Mouse (Mus musculus) midbrain, embryonic 16.5 days (tissue): Measurements from ENCODE around the gene Pgm5. TPM values are rescaled to one million over a fixed set of nuclear protein-coding genes. Genes with fewer than 3 reads are reported as not detected.

Source experiments
- ATAC-seq: fragments of 200-750 bp; cut with Nextera tagmentation; 2 replicates; pipeline ENCODE4 v1.8.0; 2017; ENCODE audit warnings: moderate TSS enrichment
- H3K27ac ChIP-seq: fragments of 300-500 bp; sonication (generic); 2 replicates; pipeline ENCODE4 v1.5.1; 2014; ENCODE audit warnings: mild to moderate bottlenecking, low read length, mixed read lengths
- H3K27me3 ChIP-seq: fragments of 300-500 bp; sonication (generic); 2 replicates; pipeline ENCODE4 v1.6.1; 2014; ENCODE audit warnings: low read depth, low read length, mixed read lengths; ENCODE audit not compliant: control insufficient read depth, insufficient read depth
- H3K36me3 ChIP-seq: fragments of 300-500 bp; sonication (generic); 2 replicates; pipeline ENCODE4 v1.6.1; 2014; ENCODE audit warnings: mild to moderate bottlenecking, low read length, moderate library complexity, mixed read lengths; ENCODE audit not compliant: control insufficient read depth, insufficient read depth
- H3K4me1 ChIP-seq: fragments of 300-500 bp; sonication (generic); 2 replicates; pipeline ENCODE4 v1.6.1; 2014; ENCODE audit warnings: mild to moderate bottlenecking, low read length, mixed read lengths; ENCODE audit not compliant: control insufficient read depth, insufficient read depth
- H3K4me2 ChIP-seq: fragments of 300-500 bp; sonication (generic); 2 replicates; pipeline ENCODE4 v1.6.1; 2014; ENCODE audit warnings: mild to moderate bottlenecking, low read length, mixed read lengths
- H3K4me3 ChIP-seq: fragments of 300-500 bp; sonication (generic); 2 replicates; pipeline ENCODE4 v1.5.1; 2014; ENCODE audit warnings: low read depth, mild to moderate bottlenecking, low read length, moderate library complexity, mixed read lengths
- H3K9ac ChIP-seq: fragments of 300-500 bp; sonication (generic); 2 replicates; pipeline ENCODE4 v1.6.1; 2014; ENCODE audit warnings: low read depth, low read length, mixed read lengths
- H3K9me3 ChIP-seq: fragments of 300-500 bp; sonication (generic); replicated peaks from 2 replicates; pipeline ENCODE4 v1.6.1; 2014; ENCODE audit warnings: mild to moderate bottlenecking, low read length, mixed read lengths; ENCODE audit not compliant: control insufficient read depth, poor library complexity, severe bottlenecking
- WGBS: fragments of 180-500 bp; shearing (Covaris S2); extraction: QIAGEN DNeasy Blood & Tissue Kit; methylation state at CpG from one replicate; pipeline ENCODE4 v1.1.7; 2014; 5-methylcytosine and 5-hydroxymethylcytosine counted together
- polyA plus RNA-seq: library from polyadenylated mRNA; unstranded; fragments of >200 nt; fragmentation: Nextera tagmentation; extraction: Ambion mirVana; gene quantifications from 2 replicates; pipeline ENCODE4 v1.2.1, GENCODE M21; 2015

Pgm5 gene
- polyA plus RNA-seq, 1 experiment from 2014 or later = 0.83 TPM

DNA sequence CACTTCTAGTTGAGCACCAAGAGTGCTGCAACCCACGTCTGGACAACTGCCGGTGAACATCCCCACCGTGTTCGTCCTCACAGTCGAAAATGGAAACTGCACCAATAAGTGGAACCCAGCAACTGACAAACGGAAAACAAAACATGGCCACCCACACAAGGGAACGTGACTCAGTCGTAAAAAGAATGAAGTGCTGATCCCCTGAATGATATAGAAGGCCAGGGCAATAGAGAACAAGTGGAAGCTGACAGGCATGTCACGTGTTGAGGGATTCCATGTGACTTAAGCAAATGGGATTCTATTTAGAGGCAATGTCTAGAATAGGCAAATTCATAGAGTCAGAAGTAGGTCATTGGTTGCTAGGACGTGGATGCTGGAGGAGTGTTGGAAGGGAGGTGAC lies 137.3 kb downstream of the Pgm5 start:
- no peak overlapping the region for H3K4me2 ChIP-seq
- no peak overlapping the region for H3K9ac ChIP-seq
- WGBS = 81% methylated on average over 10 of the region's 10 CpGs
- no peak for ATAC-seq
- H3K4me1 ChIP-seq = no peaks in the 10 kb centered on the region
- no peaks in the 10 kb centered on the region for H3K9me3 ChIP-seq
- no peak overlapping the region for H3K4me3 ChIP-seq
- no peaks in the 10 kb centered on the region for H3K36me3 ChIP-seq
- H3K27ac ChIP-seq = no peak overlapping the region
- no peaks in the 10 kb centered on the region for H3K27me3 ChIP-seq

DNA sequence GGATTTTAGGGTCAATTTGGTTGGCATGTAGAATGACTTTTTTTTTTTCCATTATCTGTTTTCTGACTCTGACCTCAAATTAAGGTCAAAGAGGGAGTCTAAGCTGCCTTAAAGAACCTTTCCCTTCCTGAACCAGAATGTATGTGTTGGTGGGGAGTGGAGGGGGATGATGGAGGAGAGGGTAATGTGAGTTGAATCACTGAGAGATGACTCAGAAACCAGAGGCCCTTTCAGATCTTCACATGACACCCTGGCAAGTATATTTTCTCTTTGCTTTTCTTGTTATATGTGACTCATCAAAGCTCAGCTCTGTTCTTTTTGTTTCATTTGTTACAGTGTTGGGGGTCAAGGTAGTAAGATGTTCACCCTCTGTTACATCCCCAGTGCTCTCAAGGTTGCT lies 141.2 kb downstream of the Pgm5 start:
- no peaks in the 10 kb centered on the region for H3K27me3 ChIP-seq
- no peak for ATAC-seq
- H3K4me3 ChIP-seq = no peak overlapping the region
- H3K27ac ChIP-seq = no peak overlapping the region
- H3K9ac ChIP-seq = no peak overlapping the region
- H3K36me3 ChIP-seq = no peaks in the 10 kb centered on the region
- no peaks in the 10 kb centered on the region for H3K9me3 ChIP-seq
- no peak overlapping the region for H3K4me2 ChIP-seq
- no peaks in the 10 kb centered on the region for H3K4me1 ChIP-seq

DNA sequence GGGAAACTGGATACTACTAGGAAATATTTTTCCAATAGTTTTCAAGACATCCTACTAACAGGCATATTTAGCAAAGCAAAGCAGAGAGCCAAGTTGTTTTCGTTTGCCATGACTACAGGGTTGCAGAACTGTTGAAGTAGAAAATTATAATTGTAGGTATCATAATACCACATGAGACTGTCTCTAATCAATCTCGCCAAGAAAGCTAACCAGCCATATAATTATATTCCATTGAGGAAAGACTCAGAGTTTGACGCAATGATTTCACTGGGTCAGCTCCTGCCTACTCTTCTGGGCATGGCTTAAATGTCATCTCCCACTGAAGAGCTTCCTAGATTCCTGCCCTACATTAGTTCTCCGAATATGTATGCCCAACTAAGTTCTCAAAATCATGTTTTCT lies 142.2 kb downstream of the Pgm5 start:
- H3K4me1 ChIP-seq = no peaks in the 10 kb centered on the region
- no peaks in the 10 kb centered on the region for H3K36me3 ChIP-seq
- no peaks in the 10 kb centered on the region for H3K27me3 ChIP-seq
- WGBS = 74% methylated on average over 4 of the region's 4 CpGs
- no peak overlapping the region for H3K4me2 ChIP-seq
- no peak for ATAC-seq
- H3K4me3 ChIP-seq = no peak overlapping the region
- H3K9ac ChIP-seq = no peak overlapping the region
- H3K9me3 ChIP-seq = no peaks in the 10 kb centered on the region
- H3K27ac ChIP-seq = no peak overlapping the region

DNA sequence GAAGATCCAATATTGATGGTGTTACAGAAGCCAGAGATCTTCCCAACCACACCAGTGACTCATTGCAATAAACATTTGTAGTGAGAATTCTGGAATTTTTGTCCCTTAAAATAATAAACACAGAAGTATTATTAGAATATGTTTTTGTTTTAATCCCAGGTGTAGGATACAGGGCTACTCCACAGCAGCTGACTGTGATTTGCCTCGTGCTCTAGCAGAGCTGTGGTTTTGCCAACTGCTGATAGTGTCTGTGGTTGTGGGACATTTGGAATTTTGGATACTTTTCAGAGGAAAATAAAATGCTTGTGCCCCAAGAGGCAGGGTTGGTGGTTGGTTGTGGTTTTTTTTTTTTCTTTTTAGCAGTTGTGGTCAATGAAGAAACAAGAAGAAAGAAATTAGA lies 143.6 kb downstream of the Pgm5 start:
- Histone ChIP-seq H3K36me3 (no peaks in the 10 kb centered on the region), H3K4me3 (no peak overlapping the region), H3K9ac (no peak overlapping the region), H3K9me3 (no peaks in the 10 kb centered on the region), H3K4me1 (no peaks in the 10 kb centered on the region), H3K27ac (no peak overlapping the region), H3K4me2 (no peak overlapping the region), H3K27me3 (no peaks in the 10 kb centered on the region)
- ATAC-seq = no peak
- 92% methylated on average over 1 of the region's 1 CpGs for WGBS

DNA sequence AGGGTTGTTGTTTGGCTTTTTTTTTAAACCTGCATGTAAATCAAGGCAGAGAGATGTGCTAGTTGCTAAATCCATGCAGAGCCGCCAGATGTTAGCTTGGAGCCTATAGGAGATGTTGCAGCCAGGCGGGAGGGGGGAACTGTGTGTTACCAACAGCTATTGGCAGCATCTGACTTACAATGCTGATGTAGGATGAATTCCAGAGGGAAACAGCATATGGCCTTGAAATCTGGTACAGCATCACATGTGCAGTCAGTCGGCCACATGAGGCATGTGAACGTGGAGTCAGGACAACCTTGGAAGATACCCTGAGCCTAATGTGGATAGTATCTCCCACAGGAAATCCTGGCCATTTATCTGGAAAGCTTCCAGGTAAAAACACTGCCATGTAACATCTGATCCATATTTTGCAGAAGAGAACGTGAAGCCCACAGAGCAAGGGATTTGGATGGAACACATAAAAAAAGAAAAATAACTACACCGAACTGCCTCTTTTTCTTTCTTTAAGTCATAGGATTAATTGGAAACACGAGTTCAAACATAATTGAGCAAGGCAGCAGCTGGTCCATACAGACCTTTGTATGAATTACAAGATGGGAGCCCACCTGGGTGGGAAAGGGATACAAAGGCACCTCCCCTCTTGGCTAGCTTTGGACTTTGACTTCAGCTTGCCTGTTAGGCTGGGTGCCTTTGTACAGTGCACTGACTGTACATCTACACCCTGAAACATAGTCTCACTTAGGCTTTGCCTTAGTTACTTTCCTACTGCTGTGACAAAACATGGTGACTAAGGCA lies 145.2 kb downstream of the Pgm5 start:
- Histone ChIP-seq H3K4me1 (no peaks in the 10 kb centered on the region), H3K36me3 (no peaks in the 10 kb centered on the region), H3K9me3 (no peaks in the 10 kb centered on the region), H3K4me3 (no peak overlapping the region), H3K4me2 (no peak overlapping the region), H3K27ac (no peak overlapping the region), H3K27me3 (no peaks in the 10 kb centered on the region), H3K9ac (no peak overlapping the region)
- WGBS = 85% methylated on average over 7 of the region's 7 CpGs
- ATAC-seq = no peak

DNA sequence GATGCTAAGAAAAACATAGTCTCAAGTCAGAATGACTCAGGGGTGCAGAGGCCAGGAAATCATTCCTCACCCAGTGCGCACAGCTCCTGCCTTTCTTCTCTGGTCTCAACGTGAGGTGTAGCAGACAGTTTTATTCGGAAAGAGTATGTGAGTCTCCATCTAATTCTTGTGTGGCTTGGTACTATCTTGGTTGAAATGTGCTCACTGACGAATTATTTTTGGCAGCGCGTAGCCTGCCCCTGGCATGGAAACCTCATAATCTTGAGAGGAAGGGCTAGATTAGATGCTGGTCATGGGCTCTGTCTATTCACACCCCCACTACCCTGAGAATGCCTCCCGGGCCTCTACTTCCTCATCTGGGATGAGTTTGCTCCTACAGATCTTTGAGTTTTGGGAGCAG lies 153.6 kb downstream of the Pgm5 start:
- Histone ChIP-seq H3K9ac (no peak overlapping the region), H3K4me1 (no peaks in the 10 kb centered on the region), H3K36me3 (no peaks in the 10 kb centered on the region), H3K9me3 (no peaks in the 10 kb centered on the region), H3K4me3 (no peak overlapping the region), H3K27ac (no peak overlapping the region), H3K27me3 (no peaks in the 10 kb centered on the region), H3K4me2 (no peak overlapping the region)
- WGBS = 87% methylated on average over 7 of the region's 7 CpGs
- no peak for ATAC-seq

DNA sequence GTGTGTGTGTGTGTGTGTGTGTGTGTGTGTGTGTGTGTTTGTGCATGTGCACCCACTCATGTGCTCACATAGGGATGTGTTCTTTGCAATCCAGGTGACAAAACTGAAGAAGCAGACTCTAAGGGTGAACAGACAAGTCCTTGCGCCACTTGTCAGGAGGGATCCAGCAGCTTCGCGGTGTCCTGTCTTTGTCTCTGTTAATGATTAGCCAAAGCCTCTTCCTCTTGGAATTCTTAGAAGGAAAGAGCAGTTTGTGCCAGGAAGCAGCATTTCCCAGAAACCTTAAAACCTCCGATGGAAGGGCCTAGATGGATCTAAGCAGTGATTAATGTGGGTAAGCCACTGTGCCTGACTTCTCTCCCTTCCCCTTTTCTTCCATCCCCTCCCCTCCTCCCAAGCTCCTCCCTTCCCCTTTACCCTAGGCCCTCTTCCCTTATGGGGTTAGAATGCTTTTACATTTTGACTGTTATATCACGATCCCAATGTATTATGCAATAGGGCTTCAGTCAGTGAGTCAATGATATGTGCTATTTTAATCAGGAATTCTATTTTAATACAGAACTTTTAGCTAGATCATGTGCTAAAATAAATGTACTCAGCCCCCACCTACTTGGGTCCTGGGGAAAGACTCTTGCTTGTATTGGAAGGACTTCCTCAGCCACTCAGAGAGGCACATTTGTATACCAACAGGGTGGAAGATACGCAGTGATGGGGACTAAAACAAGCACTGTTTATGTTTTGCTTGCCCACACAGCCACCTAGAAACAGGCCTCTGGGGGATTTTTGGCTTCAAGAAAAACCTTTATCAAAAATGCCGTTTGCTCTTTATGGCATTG lies 154.4 kb downstream of the Pgm5 start:
- Histone ChIP-seq H3K4me1 (no peaks in the 10 kb centered on the region), H3K4me3 (no peak overlapping the region), H3K4me2 (no peak overlapping the region), H3K36me3 (no peaks in the 10 kb centered on the region), H3K27me3 (no peaks in the 10 kb centered on the region), H3K27ac (no peak overlapping the region), H3K9ac (no peak overlapping the region), H3K9me3 (no peaks in the 10 kb centered on the region)
- WGBS = 84% methylated on average over 7 of the region's 7 CpGs
- no peak for ATAC-seq

DNA sequence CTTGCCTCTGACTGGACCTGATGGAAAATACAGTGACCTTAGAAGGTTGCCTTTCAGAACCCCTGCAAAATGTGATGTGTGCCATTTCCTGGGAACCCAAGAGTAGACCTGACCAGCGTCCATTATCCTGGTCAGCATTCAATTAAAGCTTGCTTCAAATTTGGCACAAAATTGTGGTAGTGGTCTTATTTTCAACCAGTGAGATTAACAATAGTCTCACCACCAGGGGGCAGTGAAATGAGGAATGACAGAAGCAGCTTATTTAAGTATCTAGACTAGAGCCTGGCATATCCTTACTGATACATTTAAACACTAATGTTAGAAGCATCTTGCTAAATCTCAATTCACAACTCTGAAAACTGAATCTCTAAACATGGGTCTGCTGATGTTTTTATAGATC lies 156.3 kb downstream of the Pgm5 start:
- H3K36me3 ChIP-seq = no peaks in the 10 kb centered on the region
- no peak overlapping the region for H3K4me3 ChIP-seq
- no peaks in the 10 kb centered on the region for H3K9me3 ChIP-seq
- 65% methylated on average over 1 of the region's 1 CpGs for WGBS
- ATAC-seq = no peak
- no peaks in the 10 kb centered on the region for H3K27me3 ChIP-seq
- no peak overlapping the region for H3K9ac ChIP-seq
- H3K4me1 ChIP-seq = no peaks in the 10 kb centered on the region
- H3K27ac ChIP-seq = no peak overlapping the region
- H3K4me2 ChIP-seq = no peak overlapping the region

DNA sequence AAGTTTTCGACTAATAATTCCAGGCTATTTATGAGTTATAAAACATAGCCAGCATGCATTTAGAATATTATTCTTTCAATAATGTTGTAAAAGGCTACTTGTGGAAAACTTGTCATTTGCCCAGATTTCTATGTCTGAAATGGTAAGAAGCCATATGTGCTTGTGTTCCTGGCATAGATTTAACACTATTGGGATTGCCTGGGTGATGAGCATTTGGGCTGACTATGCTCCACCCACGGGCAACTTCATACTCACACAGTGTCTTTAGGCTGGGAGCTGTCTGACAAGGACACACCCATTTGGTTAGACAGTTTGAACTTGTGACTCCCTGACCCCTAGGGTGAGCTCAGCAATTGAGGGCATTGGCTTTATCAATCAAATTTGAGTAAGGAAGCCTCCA lies 157.3 kb downstream of the Pgm5 start:
- Histone ChIP-seq H3K27me3 (no peaks in the 10 kb centered on the region), H3K4me3 (no peak overlapping the region), H3K4me1 (no peaks in the 10 kb centered on the region), H3K4me2 (no peak overlapping the region), H3K27ac (no peak overlapping the region), H3K9ac (no peak overlapping the region), H3K9me3 (no peaks in the 10 kb centered on the region), H3K36me3 (no peaks in the 10 kb centered on the region)
- WGBS = 82% methylated on average over 2 of the region's 2 CpGs
- no peak for ATAC-seq
